Mouse (Mus musculus): ENCODE data around the gene Eif4g1.

DNA sequence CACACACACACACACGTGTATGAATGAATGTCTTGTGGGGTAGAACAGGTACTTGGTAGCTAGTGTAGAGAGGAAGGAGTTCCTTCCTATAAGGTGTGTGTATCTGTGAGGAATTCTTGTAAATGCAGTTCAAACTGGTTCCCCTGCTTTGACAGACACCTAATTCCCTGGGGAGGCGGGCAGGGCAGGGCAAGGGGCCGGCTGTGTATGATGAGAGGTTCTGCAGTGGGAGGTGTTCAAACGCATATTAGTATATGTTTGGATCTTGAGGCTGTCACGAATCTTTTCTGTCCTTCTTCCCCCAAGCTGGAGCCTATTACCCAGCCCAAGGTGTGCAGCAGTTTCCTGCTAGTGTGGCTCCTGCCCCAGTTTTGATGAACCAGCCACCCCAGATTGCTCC is 9.3 kb downstream of the Eif4g1 start:
- TF ChIP-seq USF1 (IDR thresholded peaks at IDR 0.05; ENCODE audit: low read depth) (no peak), TCF12 (IDR thresholded peaks at IDR 0.05; ENCODE audit: insufficient read depth, poor library complexity, severe bottlenecking) (no peak), POLR2AphosphoS2 (IDR thresholded peaks at IDR 0.05; ENCODE audit: insufficient read length, low read depth) (no peak)

Data from myocyte (in vitro differentiated cells).